Mouse (Mus musculus) kidney, postnatal 0 days (tissue): ENCODE measurements around the gene Olfr556. TPM values are rescaled to one million over a fixed set of nuclear protein-coding genes. Genes with fewer than 3 reads are reported as not detected.
A peak's percentile ranks its signal among the peaks of the same experiment; 100 is the strongest.
"Not testable (repeated sequence)": the region's sequence is repeated elsewhere in the genome, so short reads cannot be mapped to it uniquely, and the experiment has no call there.

Source experiments
- ATAC-seq: fragments of 200-750 bp; cut with Nextera tagmentation; replicated peaks from 2 replicates; pipeline ENCODE4 v1.8.0; 2017; ENCODE audit warnings: low read depth, moderate number of reproducible peaks, moderate TSS enrichment, moderate library complexity; ENCODE audit not compliant: low FRiP score
- DNase-seq: peaks from one replicate; pipeline ENCODE4 v3.0.0-alpha.2; 2016; ENCODE audit warnings: low spot score
- H3K27ac ChIP-seq: fragments of 300-500 bp; sonication (generic); 2 replicates; pipeline ENCODE4 v1.5.1; 2014; ENCODE audit warnings: mild to moderate bottlenecking
- H3K27me3 ChIP-seq: fragments of 300-500 bp; sonication (generic); 2 replicates; pipeline ENCODE4 v1.6.1; 2014; ENCODE audit warnings: low read length, mixed read lengths; ENCODE audit not compliant: insufficient read depth
- H3K36me3 ChIP-seq: fragments of 300-500 bp; sonication (generic); 2 replicates; pipeline ENCODE4 v1.6.1; 2014; ENCODE audit warnings: low read length, mixed read lengths; ENCODE audit not compliant: insufficient read depth
- H3K4me1 ChIP-seq: fragments of 300-500 bp; sonication (generic); replicated peaks from 2 replicates; pipeline ENCODE4 v1.6.1; 2014; ENCODE audit warnings: antibody characterized with exemption, low read length, mixed read lengths; ENCODE audit not compliant: insufficient read depth
- H3K4me2 ChIP-seq: fragments of 300-500 bp; sonication (generic); 2 replicates; pipeline ENCODE4 v1.6.1; 2014; ENCODE audit warnings: mild to moderate bottlenecking, low read length, moderate library complexity, mixed read lengths
- H3K4me3 ChIP-seq: fragments of 300-500 bp; sonication (generic); replicated peaks from 2 replicates; pipeline ENCODE4 v1.5.1; 2014; ENCODE audit warnings: low read depth, low read length
- H3K9ac ChIP-seq: fragments of 300-500 bp; sonication (generic); 2 replicates; pipeline ENCODE4 v1.6.1; 2014; ENCODE audit warnings: low read depth, low read length
- H3K9me3 ChIP-seq: fragments of 300-500 bp; sonication (generic); replicated peaks from 2 replicates; pipeline ENCODE4 v1.6.1; 2016; ENCODE audit warnings: low read length, inconsistent platforms, mixed read lengths
- CTCF ChIP-seq: IDR thresholded peaks from 2 replicates; pipeline ENCODE4 v1.5.1; 2016; ENCODE audit warnings: antibody characterized with exemption, low read depth, mild to moderate bottlenecking, moderate library complexity
- WGBS: fragments of 180-500 bp; shearing (Covaris S2); extraction: QIAGEN DNeasy Blood & Tissue Kit; methylation state at CpG from one replicate; pipeline ENCODE4 v1.1.7; 2014; 5-methylcytosine and 5-hydroxymethylcytosine counted together
- polyA plus RNA-seq: library from polyadenylated mRNA; unstranded; fragments of >200 nt; fragmentation: Nextera tagmentation; extraction: Ambion mirVana; gene quantifications from 2 replicates; pipeline ENCODE4 v1.2.1, GENCODE M21; 2015

The Olfr556 gene
- polyA plus RNA-seq: not detected in 2 replicates

DNA sequence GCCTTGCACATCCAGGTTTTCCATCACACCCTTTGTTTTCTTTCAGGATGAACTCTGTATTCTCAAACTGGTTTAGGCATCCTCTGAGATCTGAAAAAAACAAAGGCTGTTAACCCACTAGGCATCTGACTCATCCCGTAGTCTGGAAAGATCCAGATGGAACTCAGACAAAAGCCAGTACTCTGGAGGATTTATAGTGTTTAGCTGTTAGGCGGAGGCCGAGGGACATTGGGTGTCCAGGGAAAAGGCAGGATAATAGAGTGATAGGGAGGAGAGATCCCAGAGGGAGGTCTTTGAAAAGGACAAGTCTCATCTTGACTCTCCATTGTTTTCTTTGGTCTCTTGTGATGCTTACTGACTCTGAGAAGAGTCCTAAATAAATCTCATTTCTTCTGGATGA, at the start of gene Olfr556:
TSS of gene Olfr556 (plus strand) at position 301 of the 400 bp plus-strand sequence.
- H3K27ac ChIP-seq: no peak within 1 kb of the TSS
- no peaks in the 10 kb centered on the region for H3K27me3 ChIP-seq
- H3K9ac ChIP-seq: no peak within 1 kb of the TSS
- no peaks in the 10 kb centered on the region for H3K36me3 ChIP-seq
- no peaks in the 10 kb centered on the region for H3K4me1 ChIP-seq
- H3K4me3 ChIP-seq: no peak within 1 kb of the TSS
- TF ChIP-seq CTCF: no peak
- 31% methylated on average over 3 of the region's 3 CpGs for WGBS
- DNase-seq: no peak
- no peak within 1 kb of the TSS for H3K4me2 ChIP-seq
- no peaks in the 10 kb centered on the region for H3K9me3 ChIP-seq
- no peak for ATAC-seq

DNA sequence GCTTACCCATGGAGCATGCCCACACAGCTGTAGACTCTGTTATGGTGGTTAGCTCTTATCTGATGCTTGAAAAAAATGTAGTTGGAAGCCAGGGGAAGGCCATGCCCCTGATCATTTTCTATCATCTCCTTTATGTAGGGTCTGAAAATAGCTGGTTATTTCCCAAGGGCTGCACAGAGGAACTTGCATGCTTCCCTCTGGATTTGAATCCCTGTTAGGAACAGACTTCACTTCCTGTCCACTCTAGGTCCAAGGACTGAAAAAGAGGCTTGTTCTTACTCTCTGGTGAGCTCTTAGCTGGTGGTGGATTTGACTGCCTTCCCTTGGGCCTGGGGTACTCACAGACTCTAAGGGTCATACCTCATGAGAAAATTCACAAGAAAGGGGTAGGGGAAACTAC, 46.6 kb upstream of the Olfr556 start, which contains the start of gene Olfr553:
TSS of gene Olfr553 (minus strand) at position 101 of the 400 bp plus-strand sequence.
- H3K36me3 ChIP-seq: no peaks in the 10 kb centered on the region
- no peak within 1 kb of the TSS for H3K4me3 ChIP-seq
- DNase-seq (no peak), ATAC-seq (no peak)
- TF ChIP-seq CTCF: no peak
- no peaks in the 10 kb centered on the region for H3K27me3 ChIP-seq
- no peaks in the 10 kb centered on the region for H3K4me1 ChIP-seq
- no peak within 1 kb of the TSS for H3K4me2 ChIP-seq
- H3K9me3 ChIP-seq: no peaks in the 10 kb centered on the region
- no peak within 1 kb of the TSS for H3K27ac ChIP-seq
- no peak within 1 kb of the TSS for H3K9ac ChIP-seq

DNA sequence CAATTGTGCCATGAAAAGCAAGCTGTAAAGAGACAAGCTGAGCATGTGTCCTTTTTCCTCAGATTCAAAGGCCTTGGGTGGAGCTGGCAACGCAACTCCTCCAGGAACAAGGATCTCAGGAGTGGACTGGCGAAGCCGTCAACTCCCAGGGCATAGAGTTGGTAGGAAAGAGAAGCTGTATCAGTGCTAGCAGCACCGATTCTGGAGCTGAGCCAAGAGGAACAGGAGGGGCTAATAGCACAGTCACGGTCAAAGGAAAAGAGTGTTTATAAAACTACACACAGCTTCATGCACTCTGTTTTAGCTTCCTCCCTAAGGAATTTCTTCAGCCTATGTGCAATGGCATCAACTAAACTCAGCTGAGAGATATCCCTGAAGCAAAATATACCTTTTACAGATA, 45.1 kb upstream of the Olfr556 start:
- no peak overlapping the region for H3K9ac ChIP-seq
- H3K36me3 ChIP-seq: no peaks in the 10 kb centered on the region
- TF ChIP-seq CTCF: no peak
- ATAC-seq: no peak
- no peak overlapping the region for H3K27ac ChIP-seq
- H3K4me1 ChIP-seq: no peaks in the 10 kb centered on the region
- H3K27me3 ChIP-seq: no peaks in the 10 kb centered on the region
- no peak for DNase-seq
- H3K4me2 ChIP-seq: no peak overlapping the region
- H3K4me3 ChIP-seq: no peak overlapping the region
- H3K9me3 ChIP-seq: no peaks in the 10 kb centered on the region
- 58% methylated on average over 5 of the region's 5 CpGs for WGBS

DNA sequence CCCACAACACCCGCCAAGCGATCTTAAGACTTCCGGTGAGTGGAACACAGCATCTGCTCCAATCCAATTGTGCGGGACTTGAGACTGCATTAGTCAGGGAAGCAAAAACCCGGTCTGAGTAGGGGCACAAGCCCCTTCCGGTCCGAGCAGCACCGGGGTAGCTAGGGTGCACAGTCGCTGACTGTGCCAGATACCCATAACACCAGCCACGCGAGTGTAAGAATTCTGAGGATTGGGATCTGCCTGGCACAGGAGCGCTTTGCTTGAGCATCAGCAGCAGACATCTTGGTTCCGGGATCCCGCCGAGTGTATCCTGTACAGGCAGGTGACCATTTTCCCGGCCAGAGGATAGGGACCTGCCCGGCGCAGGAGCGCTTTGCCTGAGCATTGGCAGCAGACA, 44.3 kb upstream of the Olfr556 start:
- H3K4me2 ChIP-seq, H3K36me3 ChIP-seq, H3K4me3 ChIP-seq, H3K4me1 ChIP-seq, ATAC-seq, DNase-seq, H3K27me3 ChIP-seq, H3K9ac ChIP-seq, H3K9me3 ChIP-seq, H3K27ac ChIP-seq: not testable (repeated sequence)
- WGBS: 89% methylated on average over 16 of the region's 19 CpGs

DNA sequence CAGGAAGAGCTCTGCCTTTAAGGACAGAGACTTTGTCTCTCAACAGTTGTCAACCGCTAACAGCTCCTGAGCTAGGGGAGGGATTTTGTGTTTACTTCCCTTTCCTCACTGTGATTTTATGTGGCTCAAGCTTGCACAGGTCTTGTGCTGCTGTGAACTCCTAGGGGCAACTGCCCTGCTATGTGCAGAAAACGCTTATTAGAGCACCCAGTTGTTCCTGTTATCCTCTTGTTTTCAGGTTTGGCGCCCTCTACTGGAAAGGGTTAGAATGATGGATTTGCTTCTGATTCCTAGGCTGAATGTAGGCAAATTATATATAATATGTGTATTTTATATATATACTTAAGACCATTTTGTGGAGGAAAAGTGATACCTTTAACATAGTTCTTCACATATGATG, 28.0 kb upstream of the Olfr556 start:
- Histone ChIP-seq H3K4me1 (no peaks in the 10 kb centered on the region), H3K9ac (no peak overlapping the region), H3K27ac (no peak overlapping the region), H3K36me3 (no peaks in the 10 kb centered on the region), H3K9me3 (no peaks in the 10 kb centered on the region), H3K27me3 (no peaks in the 10 kb centered on the region), H3K4me2 (no peak overlapping the region), H3K4me3 (no peak overlapping the region)
- DNase-seq (peak; percentile 44), ATAC-seq (no peak)
- 31% methylated on average over 3 of the region's 3 CpGs for WGBS
- TF ChIP-seq CTCF: peak; percentile 68

DNA sequence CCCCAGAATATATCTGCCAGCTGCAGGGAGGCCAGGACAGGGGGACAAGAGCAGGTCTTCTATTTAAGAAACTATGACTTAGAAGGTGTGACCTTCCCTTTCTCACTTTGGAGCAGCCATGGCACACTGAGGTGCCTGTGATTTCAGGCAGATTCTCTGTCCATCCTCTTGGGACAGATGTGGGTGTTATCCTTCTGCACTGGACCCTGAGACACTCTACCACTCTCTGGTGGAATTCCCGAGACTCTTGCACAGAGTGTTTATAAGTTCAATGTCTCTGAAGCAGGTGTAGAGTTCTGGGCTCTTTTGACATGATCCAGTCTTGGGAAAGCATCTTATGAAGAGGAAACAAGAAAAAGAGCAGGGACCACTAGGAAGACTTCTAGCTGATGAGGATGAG, 26.6 kb upstream of the Olfr556 start, which contains the start of gene Olfr554:
TSS of gene Olfr554 (plus strand) at position 301 of the 400 bp plus-strand sequence.
- Histone ChIP-seq H3K9ac (no peak within 1 kb of the TSS), H3K36me3 (no peaks in the 10 kb centered on the region), H3K9me3 (no peaks in the 10 kb centered on the region), H3K27me3 (no peaks in the 10 kb centered on the region), H3K4me1 (no peaks in the 10 kb centered on the region), H3K4me3 (no peak within 1 kb of the TSS), H3K27ac (no peak within 1 kb of the TSS), H3K4me2 (no peak within 1 kb of the TSS)
- no peak for TF ChIP-seq CTCF
- ATAC-seq (no peak), DNase-seq (no peak)
- WGBS: 58% methylated on average over 1 of the region's 1 CpGs

DNA sequence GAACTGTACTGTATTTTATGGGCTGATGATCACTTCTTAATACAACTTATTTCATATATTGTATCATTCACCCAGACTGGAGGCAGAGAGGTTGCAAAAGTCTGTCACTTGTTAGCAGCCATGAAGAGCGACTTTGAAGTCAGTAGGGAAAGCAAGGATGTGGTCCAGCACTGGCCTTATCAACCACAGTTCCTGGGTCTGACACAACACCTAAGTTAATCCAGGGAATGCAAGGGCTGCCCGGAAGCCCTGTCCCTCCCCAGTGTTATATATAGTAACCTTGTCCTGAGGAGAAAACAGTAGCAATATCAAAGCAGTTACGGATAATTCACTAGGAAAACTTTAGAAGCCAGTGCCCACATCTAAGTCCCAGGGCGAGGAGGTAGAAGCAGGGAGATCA, 19.8 kb upstream of the Olfr556 start:
- not testable (repeated sequence) for H3K27me3 ChIP-seq, H3K4me3 ChIP-seq, DNase-seq, H3K36me3 ChIP-seq, H3K4me1 ChIP-seq, ATAC-seq, H3K9ac ChIP-seq, H3K9me3 ChIP-seq, H3K27ac ChIP-seq, H3K4me2 ChIP-seq
- 91% methylated on average over 3 of the region's 4 CpGs for WGBS
